Mouse (Mus musculus) left cerebral cortex, postnatal 10 days (tissue): Measurements from ENCODE around the gene Igsf8. TPM values are rescaled to one million over a fixed set of nuclear protein-coding genes. Genes with fewer than 3 reads are reported as not detected.

Experiments
- DNase-seq, 2 experiments: peaks; one replicate each; pipeline ENCODE4 v3.0.0; 2021 to 2022; ENCODE audit warnings: low spot score in 2 of 2, mixed read lengths in 1 of 2; ENCODE audit errors: extremely low spot score in 1 of 2
- intact Hi-C: fragments of 180-260 bp; cut with DNase I; formaldehyde crosslinking; loops from one replicate; pipeline ENCODE4 v1.15.1; 2025
- total RNA-seq, 2 experiments: library from RNA; stranded (reverse); gene quantifications; 2 replicates each; pipeline ENCODE4 v1.2.3; 2021

Gene Igsf8
- total RNA-seq, 2 experiments from 2014 or later: 216 to 226 TPM

DNA sequence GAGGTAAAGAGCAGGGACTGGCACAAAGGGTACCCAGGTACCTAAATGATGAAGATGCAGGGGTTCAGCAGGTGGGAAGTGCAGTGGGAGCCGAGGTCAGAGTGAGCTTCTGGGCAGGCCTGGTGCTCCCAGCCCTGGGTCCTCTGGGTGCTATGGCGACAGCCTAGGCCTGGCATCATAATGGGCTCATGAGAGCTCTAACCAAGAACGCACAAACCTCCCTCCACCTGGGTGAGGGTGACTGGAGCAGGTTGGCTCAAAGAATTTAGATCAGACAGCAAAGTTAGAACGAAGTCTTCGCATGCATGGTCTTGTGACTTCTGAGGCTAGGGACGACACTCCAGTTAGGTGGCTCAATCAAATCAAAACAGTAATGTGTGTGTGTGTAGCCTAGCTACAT is 3.1 kb upstream of the Igsf8 start, which contains the start of gene Atp1a4:
TSS of gene Atp1a4 (minus strand) at position 101 of the 400 bp plus-strand sequence.
- no peak for DNase-seq
- intact Hi-C loops: no loop called here

DNA sequence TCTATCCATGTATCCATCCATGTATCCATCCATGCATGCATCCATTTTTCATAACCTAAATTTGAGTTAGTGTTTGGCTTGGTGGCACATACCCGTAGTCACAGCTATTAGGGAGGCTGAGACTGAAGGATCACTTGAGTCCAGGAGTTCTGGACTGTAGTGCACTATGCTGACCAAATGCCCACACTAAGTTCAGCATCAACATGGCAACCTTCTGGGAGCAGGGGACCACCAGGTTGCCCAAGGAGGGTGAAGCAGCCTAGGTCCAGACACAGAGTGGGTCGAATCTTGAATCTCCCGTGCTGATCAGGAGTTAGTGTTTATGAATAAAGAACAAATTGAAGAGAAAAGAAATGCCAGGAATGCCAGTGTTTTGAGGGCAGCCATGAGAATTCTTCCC is 9.8 kb downstream of the Igsf8 start:
- intact Hi-C loops: no loop called here

DNA sequence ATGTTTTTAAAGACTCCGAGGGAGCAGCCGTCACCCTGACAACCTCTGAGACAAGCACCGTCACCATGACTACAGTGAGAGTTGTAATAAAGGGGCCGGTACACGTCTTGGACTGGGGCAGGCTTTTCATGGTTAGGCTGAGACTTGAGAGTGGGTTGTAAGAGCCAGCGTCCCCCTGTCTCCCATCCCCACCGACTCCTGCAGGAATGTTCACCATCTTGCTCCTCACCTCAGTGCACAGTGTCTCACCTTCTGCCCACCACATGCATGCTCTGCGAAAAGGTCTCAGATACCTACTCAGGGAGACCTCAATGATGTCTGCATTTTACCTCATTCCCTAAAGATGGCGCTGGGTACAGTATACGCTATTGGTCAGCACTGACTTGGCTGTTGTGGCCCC is 10.3 kb downstream of the Igsf8 start:
- DNase-seq: peak in 1 of 2 experiments; percentile 58
- intact Hi-C loops: no loop called here

More for the DNA sequence above, 9.8 kb downstream of the Igsf8 start:
- DNase-seq: no peak

DNA sequence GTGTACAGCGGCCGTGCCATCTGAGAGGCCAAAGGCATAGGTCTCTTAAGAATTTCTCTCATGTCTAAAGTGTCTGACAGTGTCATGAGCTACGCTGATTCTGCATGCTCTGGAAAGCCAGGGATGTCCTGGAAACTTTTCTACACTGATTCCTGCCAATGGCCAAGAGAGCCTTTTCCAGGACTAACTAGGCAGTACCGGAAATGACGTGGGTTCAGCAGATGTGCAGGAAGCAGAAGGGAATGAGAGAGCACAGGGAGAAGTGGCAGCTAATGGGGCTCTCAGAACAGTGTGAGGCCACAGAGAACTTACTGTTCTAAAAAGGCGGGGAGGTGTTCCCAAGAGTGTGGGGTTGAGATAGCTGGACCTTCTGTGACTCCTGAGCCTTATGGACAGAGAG is 11.9 kb downstream of the Igsf8 start:
- intact Hi-C loops: no loop called here
- no peak for DNase-seq

DNA sequence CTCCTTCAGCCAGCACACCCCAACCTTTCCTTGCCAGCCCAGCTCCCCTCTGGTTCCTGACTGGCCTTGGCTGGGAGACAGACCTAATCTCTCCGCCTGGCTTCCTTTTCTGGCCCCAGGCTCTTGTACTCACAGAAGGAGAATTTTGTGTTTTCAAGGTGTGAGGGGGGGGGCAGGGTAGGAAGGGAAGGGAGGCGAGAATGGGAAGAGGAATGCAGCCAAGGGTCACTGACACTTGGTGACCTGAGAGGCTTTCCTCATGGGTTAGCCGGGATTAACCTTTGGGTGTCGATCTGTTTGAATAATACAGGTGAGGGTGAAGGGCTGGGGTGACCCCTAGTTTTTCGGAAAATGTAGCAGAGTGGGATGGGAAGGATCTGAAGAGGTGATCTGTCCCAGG is 12.7 kb downstream of the Igsf8 start:
- no peak for DNase-seq
- intact Hi-C loops: no loop called here

DNA sequence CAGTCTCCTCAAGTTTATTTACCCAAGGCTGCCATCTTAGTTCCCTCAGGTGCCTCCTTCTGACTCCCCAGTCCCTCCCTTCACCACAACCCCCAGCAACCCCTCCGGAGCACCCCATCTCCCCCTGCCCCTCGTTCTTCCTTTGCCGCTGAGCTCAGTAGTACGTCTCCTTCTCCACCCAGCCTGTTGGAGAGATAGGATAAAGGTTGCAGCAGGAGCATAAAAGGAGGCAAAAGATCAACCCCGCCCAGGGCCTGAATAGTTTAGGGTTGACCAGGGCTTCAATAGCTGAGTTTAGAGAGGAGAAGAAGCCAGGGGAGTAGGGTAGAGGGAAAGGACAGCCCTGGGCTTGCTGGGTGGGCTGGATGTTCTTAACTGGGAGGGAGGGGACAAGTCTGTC is 13.1 kb downstream of the Igsf8 start:
- intact Hi-C loops: no loop called here
- no peak for DNase-seq

DNA sequence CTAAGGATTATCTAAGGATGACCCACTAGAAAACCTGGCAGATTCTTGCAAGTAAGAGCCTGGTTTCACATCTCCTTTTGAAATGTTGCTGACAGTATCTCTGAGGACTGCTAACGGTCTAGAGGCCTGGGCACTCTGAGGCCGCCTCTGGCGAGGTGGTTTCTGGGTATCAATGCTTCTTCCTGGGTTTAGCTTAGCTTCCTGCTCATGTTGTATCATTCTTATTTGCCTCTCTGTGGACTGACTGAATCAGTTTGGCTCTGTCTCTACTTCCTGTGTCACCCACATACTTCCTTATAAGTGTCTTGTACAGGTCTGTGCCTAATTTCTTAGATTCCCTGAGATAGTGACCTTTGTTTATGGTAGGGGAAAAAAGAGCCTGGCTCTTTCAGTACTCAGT is 15.7 kb downstream of the Igsf8 start:
- intact Hi-C loops: no loop called here
- DNase-seq: no peak

DNA sequence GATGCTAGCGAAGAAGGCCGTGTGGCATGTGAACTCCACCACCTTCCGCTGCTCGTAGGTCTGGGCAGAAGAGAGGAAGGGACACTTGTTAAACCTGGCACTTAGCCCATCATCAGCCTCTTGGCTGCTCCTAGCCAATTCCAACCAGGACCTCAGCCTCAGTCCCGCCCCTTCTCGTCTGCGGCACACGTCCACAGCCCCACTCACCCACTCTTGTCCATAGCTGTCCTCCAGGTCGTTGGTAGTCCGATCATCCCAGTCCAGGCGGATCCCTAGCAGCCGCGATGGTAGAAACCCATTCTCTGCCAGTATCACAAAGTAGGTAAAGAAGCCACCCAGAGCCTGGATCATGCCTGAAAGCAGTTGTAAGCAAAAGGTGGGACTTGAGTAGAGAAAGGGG is 16.9 kb downstream of the Igsf8 start:
- intact Hi-C loops: no loop called here
- DNase-seq: no peak

DNA sequence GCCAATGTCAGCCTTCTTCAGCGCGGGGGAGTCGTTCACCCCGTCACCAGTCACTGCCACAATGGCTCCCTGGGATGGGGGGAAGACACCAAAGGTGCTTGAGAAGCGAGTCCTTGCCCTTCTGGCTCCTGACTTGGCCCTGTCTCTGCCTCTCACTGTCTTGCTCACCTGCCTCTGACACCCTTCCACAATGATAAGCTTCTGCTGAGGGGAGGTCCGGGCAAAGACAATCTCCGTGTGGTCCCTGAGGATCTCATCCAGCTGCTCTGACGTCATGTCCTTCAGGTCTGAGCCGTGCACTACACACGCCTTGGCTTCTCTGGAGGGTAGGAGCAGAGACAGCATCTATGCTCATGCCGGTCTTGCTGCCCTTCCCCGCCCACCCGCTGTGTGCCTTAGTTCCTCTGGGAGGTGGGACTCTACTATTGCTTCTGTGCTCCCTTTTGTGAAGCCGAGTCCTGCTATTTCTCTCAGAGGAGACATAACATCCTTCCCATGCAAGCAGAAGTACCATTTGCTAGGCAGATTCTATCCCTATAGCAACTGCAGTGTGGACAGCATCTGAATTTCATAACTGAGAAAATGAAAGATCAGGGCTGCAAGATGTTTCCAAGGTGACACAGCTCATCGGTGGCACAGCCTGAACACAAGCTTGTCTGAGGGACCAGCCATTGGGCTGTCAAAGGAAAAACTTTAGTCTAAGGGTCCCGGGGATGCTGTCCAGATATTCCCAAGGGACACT is 18.5 kb downstream of the Igsf8 start:
- intact Hi-C loops: no loop called here
- DNase-seq: no peak

DNA sequence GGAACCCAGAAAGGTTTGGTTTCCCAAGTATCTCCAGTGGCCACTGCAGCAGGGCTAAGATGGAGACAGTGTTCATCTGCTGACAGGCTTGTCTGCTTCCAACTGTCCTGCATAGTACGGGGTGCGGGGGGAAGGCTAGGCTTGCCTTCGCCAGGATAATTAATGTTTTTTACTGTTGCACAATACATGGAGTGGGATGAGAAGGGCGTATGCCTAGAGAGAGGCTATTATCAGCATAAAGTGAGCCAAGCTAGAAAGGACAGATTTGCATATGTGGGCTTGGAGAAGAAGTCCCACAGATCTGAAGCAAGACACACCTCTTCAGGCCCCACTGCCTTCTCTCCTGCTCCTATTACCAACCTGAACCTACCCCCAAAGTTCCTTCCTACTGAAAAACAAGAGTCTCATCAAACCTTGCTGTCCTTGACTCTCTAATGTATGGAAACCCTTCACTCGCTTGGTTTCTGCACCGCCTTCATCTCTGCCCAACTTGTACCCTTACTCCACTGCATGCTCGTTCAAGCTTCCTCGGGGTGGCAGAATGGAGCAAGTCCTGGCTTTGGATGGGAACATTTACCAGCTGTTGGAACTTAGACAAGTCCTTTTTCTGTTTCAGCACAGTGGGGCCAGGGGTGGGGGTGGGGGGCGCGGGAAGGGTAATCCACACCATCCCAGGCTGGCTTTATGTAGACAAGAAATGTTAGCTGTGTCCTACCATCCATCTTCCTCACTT is 20.2 kb downstream of the Igsf8 start:
- no peak for DNase-seq
- intact Hi-C loops: no loop called here

DNA sequence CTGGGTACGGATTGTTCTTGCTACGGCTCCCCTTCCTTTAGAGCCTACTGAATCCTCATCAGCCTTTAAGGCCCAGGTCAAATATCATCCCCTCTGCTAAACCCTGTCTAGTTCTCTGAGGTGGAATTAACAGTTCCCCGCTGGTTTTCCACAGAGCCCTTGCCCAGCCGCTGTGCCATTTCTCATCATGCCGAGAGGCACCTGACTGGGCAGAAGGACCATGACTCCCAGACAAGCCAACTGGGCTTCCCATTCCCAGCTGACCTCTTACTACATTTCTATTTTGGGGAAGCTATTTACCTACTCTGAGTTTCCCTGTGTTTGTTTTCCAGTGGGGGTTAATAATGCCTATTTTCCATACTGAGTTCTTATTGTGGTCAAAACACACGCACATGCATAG is 21.6 kb downstream of the Igsf8 start:
- no peak for DNase-seq
- intact Hi-C loops: no loop called here

DNA sequence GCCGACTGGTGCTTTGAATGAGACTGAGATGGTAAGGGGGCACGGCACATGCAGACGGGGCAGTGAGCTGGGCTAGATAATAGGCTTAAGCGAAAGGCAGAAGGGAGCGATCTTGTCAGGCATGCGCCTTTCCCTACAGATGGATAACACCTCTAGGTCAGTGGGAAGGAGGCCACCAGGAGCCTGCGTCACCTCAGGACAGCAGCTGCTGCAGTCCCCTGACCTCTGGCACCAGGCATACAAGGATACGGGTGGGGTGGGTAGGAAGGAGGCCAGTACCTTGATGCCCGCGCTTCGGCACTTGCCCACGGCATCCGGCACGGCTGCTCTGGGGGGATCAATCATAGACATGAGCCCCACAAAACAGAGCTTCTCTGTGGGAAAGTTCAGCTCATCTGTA is 22.8 kb downstream of the Igsf8 start:
- no peak for DNase-seq
- intact Hi-C loops: no loop called here

DNA sequence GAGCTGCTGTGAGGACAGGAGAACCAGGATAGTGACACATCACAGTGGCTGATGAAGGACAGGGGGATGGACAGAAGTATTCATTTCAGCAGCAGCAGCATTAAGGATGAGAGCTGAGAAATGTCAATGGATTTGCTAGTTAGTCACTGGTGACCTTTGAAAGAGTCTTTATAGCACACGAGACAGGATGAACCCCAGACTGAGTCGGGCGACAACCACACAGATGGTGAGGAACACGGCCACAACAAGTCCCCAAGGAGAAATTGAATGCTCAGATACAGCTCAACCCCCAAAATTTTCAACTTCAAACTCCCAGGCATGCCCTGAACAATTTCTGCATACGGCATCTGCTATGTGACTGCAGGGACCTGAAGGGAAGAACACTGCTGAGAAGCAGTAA is 25.3 kb downstream of the Igsf8 start:
- DNase-seq: no peak
- intact Hi-C loops: no loop called here

DNA sequence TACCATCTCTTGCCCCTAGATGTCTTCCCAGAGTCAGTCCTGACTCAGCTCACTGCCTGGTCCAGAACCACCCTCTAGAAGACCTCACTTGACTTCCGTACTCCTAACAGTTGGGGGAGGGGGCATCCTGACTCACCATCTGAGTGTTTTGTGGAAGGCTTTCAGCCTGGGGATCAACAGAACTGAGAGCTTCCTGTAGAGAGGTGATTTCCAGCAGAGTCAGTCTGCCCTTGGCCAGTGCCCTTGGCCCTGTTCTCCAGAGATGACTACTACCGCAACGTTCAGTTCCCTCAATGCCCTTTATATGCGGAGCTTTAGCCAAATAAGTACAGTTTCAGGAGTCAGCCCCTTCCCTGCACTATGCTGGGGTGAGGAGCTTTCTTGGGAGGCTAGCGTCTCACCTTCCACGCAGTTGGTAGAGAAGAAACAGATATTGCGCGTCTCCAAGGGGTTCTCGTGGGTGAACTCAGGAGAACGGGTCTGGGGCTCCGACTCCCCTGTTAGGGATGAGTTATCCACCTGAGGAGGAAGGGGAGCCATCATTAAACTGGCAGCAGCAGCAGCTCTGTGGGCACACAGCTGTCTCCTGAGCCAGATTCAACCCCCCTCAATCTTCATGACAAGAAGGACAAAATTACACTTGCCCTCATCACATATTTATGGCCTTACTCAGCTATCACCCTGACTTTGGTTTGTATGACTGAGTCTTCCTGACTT is 27.6 kb downstream of the Igsf8 start:
- no peak for DNase-seq
- intact Hi-C loops: no loop called here

DNA sequence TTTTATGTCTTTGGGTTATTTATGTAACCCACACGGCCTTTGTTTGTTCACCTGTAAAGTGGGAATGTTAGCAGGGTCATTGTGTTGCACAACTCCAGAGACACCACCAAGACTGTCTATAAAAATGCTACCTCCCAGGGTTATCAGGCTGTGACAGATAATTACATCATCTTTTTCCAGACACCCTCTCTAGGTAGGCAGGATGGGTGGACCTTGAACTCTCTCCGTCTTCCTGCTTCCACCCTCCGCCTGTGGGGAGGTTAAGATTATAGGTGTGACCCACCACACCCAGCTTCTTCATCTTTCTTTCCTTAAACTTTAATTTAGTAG is 28.1 kb downstream of the Igsf8 start:
- intact Hi-C loops: no loop called here
- DNase-seq: no peak

DNA sequence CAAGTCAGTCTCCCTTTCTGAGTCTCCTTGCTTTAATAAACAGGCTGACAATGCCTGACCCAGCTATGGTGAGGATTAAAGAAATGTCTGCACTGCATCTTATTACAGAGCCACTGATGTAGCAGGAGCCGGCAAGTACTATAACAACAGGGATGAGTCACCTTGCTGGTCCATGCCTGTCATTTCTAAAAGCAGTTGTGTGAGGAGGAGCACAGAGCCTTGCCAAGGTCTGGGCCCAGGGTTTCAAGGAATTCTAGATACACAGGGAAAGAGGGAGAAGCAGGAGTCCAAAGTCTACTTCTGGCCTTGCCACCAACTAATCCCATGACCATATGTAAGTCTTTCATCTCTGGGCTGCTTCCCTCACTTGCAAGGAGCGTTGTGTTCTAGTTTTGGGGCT is 31.4 kb downstream of the Igsf8 start:
- DNase-seq: no peak

DNA sequence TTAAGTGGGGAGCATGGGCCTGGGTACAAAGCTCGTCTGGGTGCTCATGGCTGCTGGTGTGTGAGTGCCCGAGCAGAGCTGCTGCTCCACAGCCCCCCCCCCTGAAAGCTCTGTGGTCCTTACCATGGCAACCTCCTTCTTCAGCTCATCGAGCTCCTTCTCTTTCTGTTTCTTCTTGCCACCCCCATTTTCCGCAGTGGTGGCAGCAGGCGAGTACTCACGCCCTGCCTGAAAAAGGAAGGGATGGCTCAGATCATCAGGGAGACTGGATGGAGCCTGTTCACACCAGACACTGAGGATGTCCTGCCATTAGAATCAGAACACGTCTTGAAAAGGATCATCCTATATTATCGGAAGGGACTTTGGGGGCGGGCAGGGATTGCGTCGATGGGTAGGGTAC is 32.0 kb downstream of the Igsf8 start:
- intact Hi-C loops: no loop called here
- no peak for DNase-seq

More for the DNA sequence above, 31.4 kb downstream of the Igsf8 start:
- intact Hi-C loops: no loop called here

DNA sequence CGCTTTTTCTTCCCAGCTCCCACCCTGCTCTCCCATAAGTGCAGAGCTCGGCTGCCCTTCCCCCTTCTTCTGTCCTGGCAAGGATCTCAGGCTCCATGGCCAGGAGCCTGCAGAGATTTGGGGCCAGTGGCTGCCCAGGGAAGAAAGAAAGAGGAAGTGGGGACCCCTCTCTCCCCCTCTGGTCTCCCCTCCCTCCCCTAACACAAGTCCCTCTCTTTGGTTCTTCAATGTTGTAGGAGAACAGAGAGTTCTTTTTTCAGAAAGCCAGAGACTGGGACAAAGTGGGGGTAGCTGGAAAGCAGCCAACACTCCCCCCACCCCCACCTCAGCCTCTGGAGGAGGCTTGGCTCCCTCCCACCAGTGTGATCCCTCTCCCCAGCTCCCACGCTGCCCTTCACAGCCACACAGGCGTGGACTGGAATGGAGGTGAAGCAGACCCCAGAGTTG is 34.3 kb downstream of the Igsf8 start:
- intact Hi-C loops: no loop called here
- DNase-seq: peak in 1 of 2 experiments; percentile 78

DNA sequence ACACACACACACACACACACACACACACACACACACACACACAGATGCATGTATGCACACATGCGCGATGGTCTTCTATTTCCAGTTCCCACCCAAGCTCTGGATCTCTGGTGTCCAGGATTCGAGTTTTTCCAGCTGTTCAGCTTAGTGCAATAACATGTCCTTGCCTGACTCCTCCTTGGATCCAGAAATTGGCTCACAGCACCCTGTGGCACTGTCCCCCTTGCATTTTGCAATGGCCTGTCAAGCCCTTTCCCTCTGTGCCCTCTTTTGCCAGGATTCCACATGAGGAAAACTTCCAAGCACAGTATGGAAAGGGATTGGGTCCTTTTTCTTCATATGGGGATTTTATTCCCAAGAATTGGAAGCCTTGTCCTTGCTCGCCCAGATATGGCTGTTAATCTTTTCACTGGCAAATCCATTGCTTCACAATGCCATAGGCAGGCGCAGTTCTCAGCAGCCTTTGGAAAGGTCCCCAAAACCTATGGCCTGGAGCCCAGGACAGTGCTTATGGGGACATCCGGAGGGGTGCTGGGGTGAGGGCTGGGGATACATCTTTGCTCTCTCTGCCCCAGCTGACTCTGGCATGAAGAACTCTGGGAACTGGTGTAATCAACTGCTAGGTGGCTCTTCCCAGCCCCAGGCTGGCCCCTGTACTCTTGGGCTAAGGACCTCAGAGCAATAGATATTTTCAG is 35.5 kb downstream of the Igsf8 start:
- DNase-seq: no peak
- intact Hi-C loops: no loop called here
